Mouse (Mus musculus) gastrocnemius, postnatal 25 days (tissue): ENCODE results near the gene Gm45717. TPM values are rescaled to one million over a fixed set of nuclear protein-coding genes. Genes with fewer than 3 reads are reported as not detected.

Experiments
- DNase-seq: peaks from one replicate; pipeline ENCODE4 v3.0.0; 2022
- total RNA-seq, 2 experiments: library from RNA; stranded (reverse); gene quantifications; 1 replicate in 1 of 2; 2 replicates in 1 of 2; pipeline ENCODE4 v1.2.3; 2021

Gene Gm45717
- total RNA-seq, 2 experiments from 2014 or later = not detected

DNA sequence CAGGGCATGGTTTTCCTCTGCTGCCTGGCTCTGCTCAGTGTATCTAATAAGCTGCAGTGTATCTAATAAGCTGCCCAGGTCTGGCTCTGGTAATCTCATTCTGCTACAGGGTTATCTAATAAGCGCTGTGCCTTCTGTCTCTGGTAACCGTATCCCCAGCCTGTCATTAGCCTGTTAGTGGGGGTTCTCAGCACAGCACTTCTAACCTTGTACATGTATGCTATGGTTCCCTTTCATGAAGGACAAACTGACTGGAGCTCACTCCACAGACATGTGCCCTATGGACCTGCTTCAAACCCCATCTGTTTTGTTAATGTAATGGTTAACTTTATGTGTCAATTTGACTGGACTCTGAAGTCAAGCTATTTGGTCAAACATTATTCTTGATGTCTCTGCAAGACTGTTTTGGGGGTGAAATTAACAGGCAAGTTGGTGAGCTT, 50.1 kb downstream of the Gm45717 start:
- DNase-seq = no peak

DNA sequence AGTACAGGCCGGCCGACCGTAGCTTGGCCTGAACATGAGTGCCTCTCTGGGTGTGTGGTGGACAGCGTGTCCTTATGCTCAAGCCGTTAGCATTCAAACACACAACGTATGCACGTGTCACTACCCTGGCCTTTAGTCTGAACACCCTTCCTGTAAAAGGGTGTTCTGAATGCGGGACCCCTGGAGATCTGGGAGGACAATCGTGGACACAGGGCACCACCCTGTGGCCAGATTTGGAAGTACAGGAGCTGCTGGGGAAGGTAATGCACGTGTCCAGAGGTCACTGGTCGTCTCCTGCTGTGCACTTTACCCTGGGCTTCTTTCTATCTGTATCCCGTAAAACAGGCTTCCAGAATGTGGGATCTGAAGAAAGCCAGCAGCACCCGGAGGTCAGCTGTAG, 52.5 kb downstream of the Gm45717 start:
- peak; percentile 44 for DNase-seq

DNA sequence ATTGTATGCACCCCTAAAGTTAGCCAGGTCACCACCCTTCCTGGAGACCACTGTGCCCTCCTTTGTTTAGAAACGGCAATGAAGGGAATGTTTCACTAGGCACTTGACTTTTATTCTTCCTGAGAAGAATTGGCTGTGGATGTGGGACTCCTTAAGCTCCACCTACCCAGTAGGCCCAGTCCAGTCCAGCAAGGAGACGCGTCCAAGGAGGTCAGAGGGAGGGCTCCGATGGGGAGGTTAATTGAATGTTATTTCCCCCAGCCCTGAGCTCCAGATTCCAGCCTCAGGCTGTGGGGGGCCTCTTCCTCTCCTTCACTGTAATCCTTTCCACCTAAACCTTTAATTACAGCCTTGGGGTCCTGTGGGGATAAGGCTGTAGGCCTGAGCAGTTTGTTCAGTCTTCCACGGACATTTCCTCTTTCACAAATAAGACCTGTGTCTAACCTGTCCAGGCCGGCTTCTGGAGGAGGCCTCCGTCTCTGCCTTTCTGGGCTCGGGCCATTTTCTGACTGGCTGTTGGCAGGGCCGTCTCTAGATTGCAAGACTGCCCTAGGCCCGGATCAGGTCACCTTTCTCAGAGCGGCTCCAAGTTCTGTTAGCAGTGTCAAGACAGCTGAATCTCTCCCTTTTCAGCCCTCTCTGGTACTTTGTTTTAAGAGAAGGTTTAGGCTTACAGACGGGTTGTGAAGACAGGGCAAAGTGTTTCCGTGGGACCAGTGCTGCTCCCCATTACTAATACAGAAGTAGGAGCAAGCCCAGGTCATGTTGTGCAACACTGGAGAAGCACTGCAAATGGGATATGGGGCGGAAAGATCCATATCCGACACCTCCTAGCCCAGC, 53.5 kb downstream of the Gm45717 start:
- DNase-seq = peak; percentile 68

- DNase-seq = peak; percentile 71
Measured at GRCm38 (mm10) chr7:140900220-140900619, 55.5 kb downstream of the Gm45717 start, which contains the start of gene Cox8b. Cox8b (minus strand) TSS chr7:140900446.

Other genes with a start within 250 kb of the Gm45717 start
- gene Cyp2e1, start 192.2 kb downstream of the Gm45717 start, total RNA-seq = 10 to 100 TPM in 1 of 2 experiments, under 1 TPM in 1; 0.92 to 35.9 TPM
- not detected for gene Syce1, start 168.1 kb downstream of the Gm45717 start, total RNA-seq
- not detected for gene Zfp941, start 133.8 kb downstream of the Gm45717 start, total RNA-seq
- not detected for gene Urah, start 120.9 kb downstream of the Gm45717 start, total RNA-seq
- not detected for gene Scgb1c1, start 110.4 kb downstream of the Gm45717 start, total RNA-seq
- gene Odf3, start 108.1 kb downstream of the Gm45717 start, total RNA-seq = not detected
- not detected for gene Gm45785, start 99.6 kb downstream of the Gm45717 start, total RNA-seq
- gene Ric8a, start 99.0 kb downstream of the Gm45717 start, total RNA-seq = 10 to 100 TPM; 13.5 to 14.0 TPM
- gene Bet1l, start 98.4 kb downstream of the Gm45717 start, total RNA-seq = 10 to 100 TPM in 1 of 2 experiments, 1 to 10 TPM in 1; 7.7 to 10.6 TPM
- gene Psmd13, start 74.0 kb downstream of the Gm45717 start, total RNA-seq = 10 to 100 TPM; 79.5 to 88.7 TPM
- 10 to 100 TPM; 25.4 to 26.6 TPM for gene Sirt3, start 73.6 kb downstream of the Gm45717 start, total RNA-seq
- gene Cox8b, start 55.5 kb downstream of the Gm45717 start, total RNA-seq = 1,000 to 10,000 TPM; 1,696 to 1,975 TPM
- gene Nlrp6, start 35.0 kb downstream of the Gm45717 start, total RNA-seq = not detected
- gene Pgghg, start 14.5 kb downstream of the Gm45717 start, total RNA-seq = 1 to 10 TPM; 4.3 to 4.6 TPM
- under 1 TPM in 1 of 2 experiments, not detected in 1; 0.64 TPM for gene Ifitm5, start 5.6 kb downstream of the Gm45717 start, total RNA-seq
- gene Ifitm2, start 50 bp upstream of the Gm45717 start, total RNA-seq = 10 to 100 TPM; 54.0 to 75.5 TPM
- under 1 TPM; 0.43 to 0.54 TPM for gene Ifitm1, start 11.3 kb upstream of the Gm45717 start, total RNA-seq
- 10 to 100 TPM; 34.4 to 52.1 TPM for gene Ifitm3, start 54.8 kb upstream of the Gm45717 start, total RNA-seq
- not detected for gene Ifitm6, start 62.0 kb upstream of the Gm45717 start, total RNA-seq
- not detected for gene Gm17387, start 73.2 kb upstream of the Gm45717 start, total RNA-seq
- gene B4galnt4, start 105.2 kb upstream of the Gm45717 start, total RNA-seq = not detected
- under 1 TPM in 1 of 2 experiments, not detected in 1; 0.29 TPM for gene Pkp3, start 122.3 kb upstream of the Gm45717 start, total RNA-seq
- 1 to 10 TPM; 1.4 to 2.4 TPM for gene Sigirr, start 144.6 kb upstream of the Gm45717 start, total RNA-seq
- gene Ano9, start 161.9 kb upstream of the Gm45717 start, total RNA-seq = not detected
- gene Ptdss2, start 166.4 kb upstream of the Gm45717 start, total RNA-seq = 10 to 100 TPM; 18.7 to 25.6 TPM
- gene Rnh1, start 216.9 kb upstream of the Gm45717 start, total RNA-seq = 10 to 100 TPM; 38.8 to 51.5 TPM
- 100 to 1,000 TPM; 150 TPM for gene Hras, start 238.1 kb upstream of the Gm45717 start, total RNA-seq
- gene Lrrc56, start 238.2 kb upstream of the Gm45717 start, total RNA-seq = 1 to 10 TPM; 1.4 to 2.5 TPM